Mouse (Mus musculus): ENCODE measurements around the gene Olfr545.
"Not testable (repeated sequence)": the region's sequence is repeated elsewhere in the genome, so short reads cannot be mapped to it uniquely, and the experiment has no call there.

DNA sequence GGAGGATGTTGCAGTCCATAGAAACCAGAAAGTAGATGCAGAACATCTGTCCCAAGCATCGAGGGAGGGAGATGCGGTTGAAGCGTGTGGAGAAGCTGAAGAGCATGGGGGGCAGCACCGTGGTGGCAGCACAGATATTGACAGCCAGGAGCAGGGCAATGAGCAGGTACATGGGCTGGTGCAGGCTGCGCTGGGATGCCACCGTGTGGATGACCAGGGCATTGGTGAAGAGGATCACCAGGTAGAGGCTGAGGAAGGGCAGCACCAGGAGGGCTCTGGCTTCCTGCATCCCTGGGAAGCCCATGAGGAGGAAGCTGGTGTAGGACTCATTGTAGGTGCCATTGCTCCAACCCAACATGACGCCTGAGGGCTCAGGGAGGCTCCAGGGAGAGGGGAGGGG, 5.0 kb downstream of the Olfr545 start:
- TF ChIP-seq CTCF, EP300 (IDR thresholded peaks at IDR 0.05; ENCODE audit: low read depth): not testable (repeated sequence)

All from liver, postnatal 0 days (tissue).